27 mouse cellular contexts compared by ENCODE assay signal in the genomic region with DNA sequence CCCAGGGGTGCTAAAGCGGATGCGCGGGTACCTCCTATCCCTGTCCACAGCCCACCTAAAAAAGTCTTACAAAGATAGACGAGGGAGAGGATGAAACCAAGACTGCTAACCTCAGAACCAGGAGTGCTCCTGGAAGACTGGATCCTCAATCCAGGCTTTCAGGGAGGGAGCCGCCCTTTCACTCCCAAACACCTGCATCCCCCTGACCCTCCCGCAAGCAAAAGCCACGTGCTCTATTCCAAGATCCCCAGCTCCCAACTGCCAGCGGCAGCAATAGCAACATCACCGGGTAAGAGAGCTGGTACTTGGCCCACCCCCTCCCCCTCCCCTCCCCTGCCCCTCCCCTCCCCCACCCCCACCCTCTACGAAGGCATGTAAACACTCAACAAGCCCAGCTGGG. TPM values are rescaled to one million over a fixed set of nuclear protein-coding genes. Genes with fewer than 3 reads are reported as not detected.
DNase-seq lines count a peak whose midpoint lies in the region; ATAC-seq and TF ChIP-seq lines count a peak whose summit lies in the region.
"Had no signal": no experiment of that assay in that cellular context is flagged by ENCODE, and none has a peak within 500 bp of the region (broad histone marks: within the 10 kb centered on the region; RNA-seq: fewer than 3 reads in every experiment).

No protein-coding gene starts in this region.

- WGBS in heart, embryonic 11.5 days (ENCODE audit: insufficient replicate concordance) = 6% methylated on average over 10 of the region's 10 CpGs
- WGBS in kidney, adult 2 months = 34% methylated on average over 10 of the region's 10 CpGs
- WGBS in liver, postnatal 0 days (ENCODE audit: insufficient replicate concordance) = 25% methylated on average over 9 of the region's 10 CpGs
- 14% methylated on average over 10 of the region's 10 CpGs for WGBS in liver, embryonic 12.5 days (ENCODE audit: insufficient replicate concordance)
- 17% methylated on average over 10 of the region's 10 CpGs for WGBS in heart, embryonic 16.5 days

- no peak for DNase-seq in heart, postnatal 14 days
- no peak for DNase-seq in kidney, adult 2 months
- no peak for DNase-seq in kidney, postnatal 4 days
- DNase-seq in liver, postnatal 0 days = no peak
- no peak for DNase-seq in left cerebral cortex, postnatal 4 days
- DNase-seq: adrenal gland, postnatal 14 days; cerebellum, adult 11-12 months; cerebellum, adult 9-11 months; embryo, embryonic 11 days; gastrocnemius, postnatal 25 days; layer of hippocampus, postnatal 36 days; right cerebral cortex, postnatal 25 days had no signal

- intact Hi-C loops in heart, postnatal 14 days (cut with DNase I) = no loop called here
- intact Hi-C loops in left cerebral cortex, postnatal 4 days (cut with DNase I) = no loop called here

- peak overlapping the region; percentile 27 for H3K4me2 ChIP-seq in heart, embryonic 11.5 days
- H3K4me2 ChIP-seq in liver, postnatal 0 days (ENCODE audit: low read depth, low read length) = peak overlapping the region; percentile 82
- H3K4me2 ChIP-seq in liver, embryonic 12.5 days = no peak overlapping the region
- H3K4me2 ChIP-seq in heart, embryonic 16.5 days (ENCODE audit: low read depth, low read length) = peak overlapping the region; percentile 95
- H3K4me2 ChIP-seq: embryonic facial prominence, embryonic 12.5 days; hindbrain, embryonic 14.5 days; limb, embryonic 15.5 days; midbrain, embryonic 15.5 days; neural tube, embryonic 15.5 days had no signal

- H3K4me1 ChIP-seq in heart, embryonic 11.5 days (ENCODE audit: control insufficient read depth, insufficient read depth, low read length) = peaks cover 27% of the 10 kb centered on the region
- peaks cover 47% of the 10 kb centered on the region for H3K4me1 ChIP-seq in kidney, adult 2 months (ENCODE audit: control insufficient read depth, insufficient read depth, low read length)
- peaks cover 30% of the 10 kb centered on the region for H3K4me1 ChIP-seq in liver, postnatal 0 days (ENCODE audit: insufficient read depth)
- peaks cover 30% of the 10 kb centered on the region for H3K4me1 ChIP-seq in liver, embryonic 12.5 days
- H3K4me1 ChIP-seq in heart, embryonic 16.5 days (ENCODE audit: control insufficient read depth, insufficient read depth, low read length) = peaks cover 43% of the 10 kb centered on the region

- no peak for TF ChIP-seq POLR2A in kidney, adult 2 months (IDR thresholded peaks at IDR 0.05; ENCODE audit: low read depth, low read length)

- H3K27ac ChIP-seq in heart, embryonic 11.5 days (ENCODE audit: low read depth, low read length) = peak overlapping the region; percentile 90; the same call in 1 of the 2 replicates
- peak overlapping the region; percentile 85; the same call in 1 of the 2 replicates for H3K27ac ChIP-seq in kidney, adult 2 months (ENCODE audit: insufficient read depth, low read depth, low read length)
- peak overlapping the region; percentile 88; the same call in 1 of the 2 replicates for H3K27ac ChIP-seq in liver, postnatal 0 days (ENCODE audit: low read depth)
- H3K27ac ChIP-seq in liver, embryonic 12.5 days = no peak overlapping the region
- peak overlapping the region; percentile 98 for H3K27ac ChIP-seq in heart, embryonic 16.5 days (ENCODE audit: low read length)
- H3K27ac ChIP-seq: embryonic facial prominence, embryonic 12.5 days; hindbrain, embryonic 14.5 days; limb, embryonic 10.5 days; limb, embryonic 15.5 days; liver, embryonic 14.5 days; midbrain, embryonic 10.5 days; midbrain, embryonic 15.5 days; neural tube, embryonic 15.5 days; stomach, embryonic 15.5 days had no signal

- no peaks in the 10 kb centered on the region for H3K36me3 ChIP-seq in heart, embryonic 11.5 days (ENCODE audit: control insufficient read depth, insufficient read depth, low read length)
- no peaks in the 10 kb centered on the region for H3K36me3 ChIP-seq in kidney, adult 2 months (ENCODE audit: control insufficient read depth, insufficient read depth, low read length)
- no peaks in the 10 kb centered on the region for H3K36me3 ChIP-seq in liver, postnatal 0 days (replicated peaks; ENCODE audit: insufficient read depth, low read length)
- no peaks in the 10 kb centered on the region for H3K36me3 ChIP-seq in liver, embryonic 12.5 days
- no peaks in the 10 kb centered on the region for H3K36me3 ChIP-seq in heart, embryonic 16.5 days (ENCODE audit: control insufficient read depth, insufficient read depth)
- H3K36me3 ChIP-seq: embryonic facial prominence, embryonic 12.5 days; limb, embryonic 10.5 days; limb, embryonic 15.5 days; midbrain, embryonic 10.5 days; midbrain, embryonic 15.5 days; neural tube, embryonic 15.5 days; stomach, embryonic 15.5 days had no signal

- H3K9ac ChIP-seq in heart, embryonic 11.5 days (ENCODE audit: low read depth, low read length) = no peak overlapping the region
- no peak overlapping the region for H3K9ac ChIP-seq in liver, postnatal 0 days (replicated peaks)
- H3K9ac ChIP-seq in liver, embryonic 12.5 days = no peak overlapping the region
- peak overlapping the region; percentile 48 for H3K9ac ChIP-seq in heart, embryonic 16.5 days (ENCODE audit: low read length)
- H3K9ac ChIP-seq: embryonic facial prominence, embryonic 12.5 days; hindbrain, embryonic 14.5 days; limb, embryonic 15.5 days; liver, embryonic 14.5 days; midbrain, embryonic 15.5 days; neural tube, embryonic 15.5 days; stomach, embryonic 15.5 days had no signal

- no peak overlapping the region for H3K4me3 ChIP-seq in heart, embryonic 11.5 days (ENCODE audit: low read depth, low read length)
- no peak overlapping the region for H3K4me3 ChIP-seq in kidney, adult 2 months (ENCODE audit: insufficient read depth, low read depth, low read length)
- no peak overlapping the region for H3K4me3 ChIP-seq in liver, postnatal 0 days (ENCODE audit: low read depth, low read length)
- H3K4me3 ChIP-seq in liver, embryonic 12.5 days = no peak overlapping the region
- peak overlapping the region; percentile 84 for H3K4me3 ChIP-seq in heart, embryonic 16.5 days (ENCODE audit: low read length)
- H3K4me3 ChIP-seq: embryonic facial prominence, embryonic 12.5 days; limb, embryonic 15.5 days; midbrain, embryonic 10.5 days; midbrain, embryonic 15.5 days; neural tube, embryonic 15.5 days; stomach, embryonic 15.5 days had no signal

- no peaks in the 10 kb centered on the region for H3K9me3 ChIP-seq in heart, embryonic 11.5 days (replicated peaks; ENCODE audit: control insufficient read depth, low read length)
- no peaks in the 10 kb centered on the region for H3K9me3 ChIP-seq in liver, postnatal 0 days (ENCODE audit: low read length)
- no peaks in the 10 kb centered on the region for H3K9me3 ChIP-seq in liver, embryonic 12.5 days (replicated peaks)
- H3K9me3 ChIP-seq in heart, embryonic 16.5 days (replicated peaks; ENCODE audit: control insufficient read depth, low read length) = no peaks in the 10 kb centered on the region
- H3K9me3 ChIP-seq: embryonic facial prominence, embryonic 12.5 days; limb, embryonic 10.5 days; limb, embryonic 15.5 days; midbrain, embryonic 10.5 days; midbrain, embryonic 15.5 days; neural tube, embryonic 15.5 days; stomach, embryonic 15.5 days had no signal

- H3K27me3 ChIP-seq in heart, embryonic 11.5 days (ENCODE audit: control insufficient read depth, insufficient read depth, low read length) = peaks cover 29% of the 10 kb centered on the region
- H3K27me3 ChIP-seq in kidney, adult 2 months (replicated peaks; ENCODE audit: control insufficient read depth, insufficient read depth, low read length) = no peaks in the 10 kb centered on the region
- H3K27me3 ChIP-seq in liver, postnatal 0 days (ENCODE audit: insufficient read depth, low read length) = peaks cover 17% of the 10 kb centered on the region
- H3K27me3 ChIP-seq in liver, embryonic 12.5 days (replicated peaks) = peaks cover 98% of the 10 kb centered on the region
- no peaks in the 10 kb centered on the region for H3K27me3 ChIP-seq in heart, embryonic 16.5 days (ENCODE audit: control insufficient read depth, insufficient read depth, low read length)

- no peak for TF ChIP-seq CTCF in kidney, adult 2 months (conservative IDR thresholded peaks at IDR 0.05; ENCODE audit: insufficient read depth, insufficient read length, low read depth, low read length)
- no peak for TF ChIP-seq CTCF in liver, postnatal 0 days (IDR thresholded peaks at IDR 0.05; ENCODE audit: low read depth)

- no peak for TF ChIP-seq EP300 in liver, postnatal 0 days (IDR thresholded peaks at IDR 0.05; ENCODE audit: low read depth)

- no peak for ATAC-seq in heart, embryonic 11.5 days (replicated peaks; ENCODE audit: insufficient number of reproducible peaks, low FRiP score, low TSS enrichment)
- no peak for ATAC-seq in liver, postnatal 0 days
- ATAC-seq in liver, embryonic 12.5 days = no peak
- no peak for ATAC-seq in heart, embryonic 16.5 days (replicated peaks; ENCODE audit: extremely low read depth, insufficient read depth, low FRiP score)
- ATAC-seq: CD4-positive, CD25-positive, alpha-beta regulatory T cell, adult 4 months; forebrain, embryonic 14.5 days; intestine, postnatal 0 days; midbrain, embryonic 15.5 days had no signal

RNA-seq across cellular contexts. Expression of gene Rab20, which starts 3.1 kb away (rescaled TPM):
- 20.9 and 25.4 TPM in 2 replicates for polyA plus RNA-seq in heart, embryonic 11.5 days (2014; fragmentation: Nextera tagmentation; extraction: Ambion mirVana)
- 10 to 100 TPM; 18.5 to 20.2 TPM for total RNA-seq in heart, postnatal 14 days (2021)
- 74.5 and 76.5 TPM in 2 replicates for polyA plus RNA-seq in kidney, adult 2 months (2012; rRNA removed)
- polyA plus RNA-seq in liver, postnatal 0 days (2015; fragmentation: Nextera tagmentation; extraction: Ambion mirVana) = 10.7 and 11.1 TPM in 2 replicates
- 3.8 and 3.9 TPM in 2 replicates for polyA plus RNA-seq in liver, embryonic 12.5 days (2016; fragmentation: Nextera tagmentation; extraction: Ambion mirVana)
- 44.7 and 47.8 TPM in 2 replicates for polyA plus RNA-seq in heart, embryonic 16.5 days (2015; fragmentation: Nextera tagmentation; extraction: Ambion mirVana)
- under 1 TPM; 0.34 to 0.36 TPM for total RNA-seq in left cerebral cortex, postnatal 4 days (2021)

RNA-seq across cellular contexts. Expression of gene Naxd, which starts 21.9 kb away (rescaled TPM):
- polyA plus RNA-seq in heart, embryonic 11.5 days (2014; fragmentation: Nextera tagmentation; extraction: Ambion mirVana) = 72.0 and 75.8 TPM in 2 replicates
- total RNA-seq in heart, postnatal 14 days (2021) = 10 to 100 TPM; 33.2 to 33.3 TPM
- polyA plus RNA-seq in kidney, adult 2 months (2012; rRNA removed) = 111 and 118 TPM in 2 replicates
- 46.7 and 47.1 TPM in 2 replicates for polyA plus RNA-seq in liver, postnatal 0 days (2015; fragmentation: Nextera tagmentation; extraction: Ambion mirVana)
- 44.6 and 52.1 TPM in 2 replicates for polyA plus RNA-seq in liver, embryonic 12.5 days (2016; fragmentation: Nextera tagmentation; extraction: Ambion mirVana)
- polyA plus RNA-seq in heart, embryonic 16.5 days (2015; fragmentation: Nextera tagmentation; extraction: Ambion mirVana) = 90.8 and 93.1 TPM in 2 replicates
- 10 to 100 TPM; 62.9 to 68.7 TPM for total RNA-seq in left cerebral cortex, postnatal 4 days (2021)
